Mouse (Mus musculus): ENCODE measurements at regions not wholly inside any gene's neighbourhood (a gene's known extent, or its start where the extent isn't known, plus 50 kb on each side); places are given as distances from the start of the nearest gene placed in this dataset.

DNA sequence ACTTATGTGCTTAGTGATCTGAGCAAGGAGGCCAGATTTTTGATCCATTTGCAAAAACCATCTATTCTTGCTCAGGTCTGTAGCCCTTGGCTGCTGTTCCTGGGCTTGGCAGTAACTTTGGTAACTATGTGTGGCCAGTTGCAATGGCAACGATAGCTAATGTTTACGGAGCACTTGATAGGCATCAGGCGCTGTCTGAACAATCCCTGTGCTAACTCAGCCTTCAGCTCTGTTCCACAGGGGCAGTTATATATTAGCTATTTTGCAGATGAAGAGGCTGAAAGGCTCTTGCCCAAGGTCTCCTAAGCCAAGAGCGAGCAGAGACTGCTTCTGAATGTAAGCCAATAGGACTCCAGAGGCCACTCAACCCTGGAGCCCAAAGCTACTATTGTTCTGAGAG lies 55.1 kb upstream of the Igfbp5 start:
- no peak for TF ChIP-seq CTCF (IDR thresholded peaks at IDR 0.05; ENCODE audit: low read depth)
- TF ChIP-seq EP300 (IDR thresholded peaks at IDR 0.05; ENCODE audit: low read depth): no peak
